Mouse (Mus musculus) neural tube, embryonic 13.5 days (tissue): ENCODE results near the gene Hmga1. TPM values are rescaled to one million over a fixed set of nuclear protein-coding genes. Genes with fewer than 3 reads are reported as not detected.

Experiments used
- ATAC-seq: fragments of 200-750 bp; cut with Nextera tagmentation; 2 replicates; pipeline ENCODE4 v1.8.0; 2017; ENCODE audit warnings: low read depth, mild to moderate bottlenecking, moderate TSS enrichment, moderate library complexity
- H3K27ac ChIP-seq: fragments of 300-500 bp; sonication (generic); replicated peaks from 2 replicates; pipeline ENCODE4 v1.5.1; 2015; ENCODE audit warnings: moderate library complexity, mild to moderate bottlenecking, inconsistent platforms
- H3K27me3 ChIP-seq: fragments of 300-500 bp; sonication (generic); 2 replicates; pipeline ENCODE4 v1.6.1; 2015; ENCODE audit warnings: mild to moderate bottlenecking, inconsistent platforms
- H3K36me3 ChIP-seq: fragments of 300-500 bp; sonication (generic); 2 replicates; pipeline ENCODE4 v1.6.1; 2015; ENCODE audit warnings: mild to moderate bottlenecking, inconsistent platforms
- H3K4me1 ChIP-seq: fragments of 300-500 bp; sonication (generic); replicated peaks from 2 replicates; pipeline ENCODE4 v1.6.1; 2015; ENCODE audit warnings: inconsistent platforms
- H3K4me2 ChIP-seq: fragments of 300-500 bp; sonication (generic); 2 replicates; pipeline ENCODE4 v1.6.1; 2015; ENCODE audit warnings: inconsistent platforms, mild to moderate bottlenecking, moderate library complexity
- H3K4me3 ChIP-seq: fragments of 300-500 bp; sonication (generic); 2 replicates; pipeline ENCODE4 v1.5.1; 2015; ENCODE audit warnings: mild to moderate bottlenecking, inconsistent platforms
- H3K9ac ChIP-seq: fragments of 300-500 bp; sonication (generic); 2 replicates; pipeline ENCODE4 v1.6.1; 2015; ENCODE audit warnings: moderate library complexity, mild to moderate bottlenecking, inconsistent platforms
- H3K9me3 ChIP-seq: fragments of 300-500 bp; sonication (generic); 2 replicates; pipeline ENCODE4 v1.6.1; 2016; ENCODE audit warnings: inconsistent platforms
- WGBS: fragments of 180-500 bp; shearing (Covaris S2); methylation state at CpG from one replicate; pipeline ENCODE4 v1.1.7; 2015; 5-methylcytosine and 5-hydroxymethylcytosine counted together
- polyA plus RNA-seq: library from polyadenylated mRNA; unstranded; fragments of >200 nt; fragmentation: Nextera tagmentation; extraction: Ambion mirVana; gene quantifications from 2 replicates; pipeline ENCODE4 v1.2.1, GENCODE M21; 2015

The Hmga1 gene
- polyA plus RNA-seq, 1 experiment from 2014 or later, result 121 TPM

DNA sequence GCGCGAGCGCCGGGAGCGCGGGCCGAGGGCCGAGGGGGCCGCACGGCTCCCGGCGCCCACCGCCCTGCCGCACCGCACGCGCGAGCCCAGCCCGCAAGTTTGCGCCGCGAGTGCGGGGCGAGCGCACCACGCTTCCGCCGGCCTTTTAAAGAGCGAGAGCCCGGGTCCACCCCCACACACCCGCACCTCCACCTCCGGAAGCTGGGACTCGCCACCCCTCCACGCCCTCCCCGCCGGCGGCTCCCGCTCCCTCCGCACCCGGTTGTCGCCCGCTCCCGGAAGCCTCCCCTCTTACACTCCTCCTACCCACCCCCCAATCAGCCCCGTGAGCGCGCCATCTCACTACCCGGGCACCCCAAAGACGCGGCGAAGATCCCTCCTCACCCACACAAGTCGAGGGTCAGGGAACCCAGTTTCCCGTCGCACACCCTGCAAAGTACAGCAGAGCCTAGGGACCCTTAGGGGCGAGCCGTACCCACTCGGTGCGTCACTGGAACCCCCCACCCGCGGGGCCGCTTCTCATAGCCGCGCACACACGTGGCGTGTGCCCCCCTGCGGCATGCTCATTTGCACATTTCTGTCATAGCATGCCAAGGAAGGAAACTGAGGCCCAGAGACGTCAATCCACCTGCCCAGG lies 42.9 kb upstream of the Hmga1 start:
- ATAC-seq, result peak; percentile 40; the same call in 1 of the 2 replicates
- Histone ChIP-seq H3K36me3 (no peaks in the 10 kb centered on the region), H3K4me2 (peak overlapping the region; percentile 93), H3K4me1 (peaks cover 42% of the 10 kb centered on the region), H3K9me3 (no peaks in the 10 kb centered on the region), H3K27ac (0 out of 2 replicates have a peak overlapping the region, but pooled peaks have one; percentile 13), H3K4me3 (peak overlapping the region; percentile 59), H3K9ac (peak overlapping the region; percentile 83), H3K27me3 (peaks cover 70% of the 10 kb centered on the region)
- WGBS, result 1% methylated on average over 49 of the region's 66 CpGs

GRCm38 (mm10) chr17:27513916-27514762 lies 42.2 kb upstream of the Hmga1 start:
- Histone ChIP-seq H3K27me3 (peaks cover 69% of the 10 kb centered on the region), H3K4me1 (peaks cover 48% of the 10 kb centered on the region), H3K27ac (no peak overlapping the region), H3K36me3 (no peaks in the 10 kb centered on the region), H3K4me2 (peak overlapping the region; percentile 93), H3K9me3 (no peaks in the 10 kb centered on the region), H3K9ac (peak overlapping the region; percentile 83; the same call in 1 of the 2 replicates), H3K4me3 (peak overlapping the region; percentile 59)
- peak; percentile 44 for ATAC-seq
- 32% methylated on average over 27 of the region's 27 CpGs for WGBS

DNA sequence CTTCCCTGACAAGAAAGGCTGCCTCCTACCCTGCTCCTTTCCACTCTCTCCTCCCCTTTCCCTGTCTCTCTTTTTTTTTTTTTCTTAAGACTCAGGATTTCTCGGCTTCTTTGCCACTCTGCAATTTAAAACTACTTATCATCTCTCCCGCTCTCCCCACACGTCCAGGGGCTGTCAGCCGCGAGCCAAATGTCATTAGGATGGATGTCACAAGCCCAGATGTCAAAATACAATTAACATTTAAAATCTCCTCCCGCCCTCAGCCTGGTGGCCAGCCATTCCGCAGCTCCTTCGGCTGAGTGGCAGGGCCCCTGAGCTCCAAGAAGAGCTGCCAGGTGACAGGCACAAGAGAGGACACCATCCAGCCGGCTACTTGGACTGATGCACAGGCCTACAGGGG lies 38.0 kb upstream of the Hmga1 start:
- Histone ChIP-seq H3K27ac (no peak overlapping the region), H3K4me1 (peaks cover 34% of the 10 kb centered on the region), H3K9me3 (no peaks in the 10 kb centered on the region), H3K4me3 (no peak overlapping the region), H3K27me3 (peaks cover 66% of the 10 kb centered on the region), H3K4me2 (no peak overlapping the region), H3K9ac (no peak overlapping the region), H3K36me3 (no peaks in the 10 kb centered on the region)
- WGBS, result 23% methylated on average over 9 of the region's 9 CpGs
- no peak for ATAC-seq

DNA sequence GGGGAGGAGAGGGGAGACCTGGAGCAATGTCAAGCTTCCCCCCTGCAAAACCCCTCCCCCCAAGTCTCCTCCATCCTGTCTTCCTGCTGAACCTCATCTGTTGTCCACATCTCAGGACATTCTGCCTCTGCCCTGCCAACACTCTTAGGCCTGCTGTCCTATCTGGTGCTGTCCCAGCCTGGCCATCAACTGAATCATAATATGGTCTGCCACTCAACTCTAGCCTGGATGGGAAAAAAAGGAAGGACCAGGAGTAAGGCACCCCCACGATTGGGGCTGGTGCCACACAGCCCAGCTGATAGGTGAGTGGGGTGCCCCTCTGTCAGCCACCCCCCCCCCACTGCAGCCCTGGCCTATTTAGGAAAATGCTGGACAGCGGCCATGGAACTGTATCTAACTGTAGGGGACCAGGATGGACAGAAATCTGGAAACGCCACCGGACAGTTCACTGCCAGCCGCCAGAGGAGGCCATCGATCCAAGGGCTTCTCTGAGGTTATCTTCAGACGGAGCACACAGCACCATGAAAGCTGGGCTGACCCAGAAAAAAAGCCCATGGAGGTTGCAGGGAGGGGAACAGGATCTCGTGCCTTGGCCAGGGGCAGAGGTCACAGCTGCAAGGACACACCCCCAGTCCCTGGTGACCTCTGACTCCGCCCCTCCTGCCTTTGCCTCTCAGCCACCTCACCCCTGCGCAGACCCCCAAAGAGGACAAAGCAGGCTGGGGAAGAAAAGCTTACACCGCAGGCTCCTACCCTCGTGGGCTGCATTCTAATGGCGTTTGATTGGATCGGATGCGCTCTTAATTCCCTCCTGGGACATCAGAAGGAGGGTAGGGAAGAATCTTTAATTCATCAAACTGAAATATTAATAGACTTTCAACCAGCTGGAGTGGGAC lies 37.3 kb upstream of the Hmga1 start:
- WGBS, result 32% methylated on average over 15 of the region's 15 CpGs
- Histone ChIP-seq H3K27me3 (peaks cover 61% of the 10 kb centered on the region), H3K4me2 (no peak overlapping the region), H3K36me3 (no peaks in the 10 kb centered on the region), H3K9ac (0 out of 2 replicates have a peak overlapping the region, but pooled peaks have one; percentile 1), H3K9me3 (no peaks in the 10 kb centered on the region), H3K27ac (no peak overlapping the region), H3K4me3 (no peak overlapping the region), H3K4me1 (peaks cover 28% of the 10 kb centered on the region)
- no peak for ATAC-seq

DNA sequence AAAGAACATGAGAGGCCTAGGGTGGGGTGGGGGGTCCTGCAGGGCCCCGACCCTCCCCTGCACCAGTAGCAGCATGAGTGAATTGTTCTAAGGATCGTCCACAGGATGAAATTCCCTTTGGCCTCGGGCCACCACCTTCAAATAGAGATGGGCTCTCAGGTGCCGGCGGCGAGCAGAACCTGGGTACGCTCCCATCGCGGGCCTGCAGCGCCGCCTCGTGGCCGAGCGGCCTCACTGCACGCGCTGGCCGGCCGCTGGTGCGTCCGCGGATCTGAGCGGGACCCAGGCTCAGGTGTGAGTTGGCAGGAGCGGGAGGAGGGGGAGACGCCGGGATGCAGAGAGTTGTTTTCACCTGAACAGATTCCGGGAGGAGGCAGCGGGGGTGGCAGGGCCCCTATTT lies 35.7 kb upstream of the Hmga1 start:
- Histone ChIP-seq H3K9ac (no peak overlapping the region), H3K36me3 (no peaks in the 10 kb centered on the region), H3K4me1 (peaks cover 27% of the 10 kb centered on the region), H3K9me3 (no peaks in the 10 kb centered on the region), H3K27me3 (peaks cover 47% of the 10 kb centered on the region), H3K4me2 (peak overlapping the region; percentile 45), H3K27ac (no peak overlapping the region), H3K4me3 (no peak overlapping the region)
- WGBS, result under 1% methylated on average over 27 of the region's 27 CpGs
- 0 out of 2 replicates have a peak, but pooled peaks have one; percentile 51 for ATAC-seq

GRCm38 (mm10) chr17:27521303-27521702 lies 35.0 kb upstream of the Hmga1 start, which contains the start of gene Grm4:
Gene Grm4, minus strand, starts transcription at chr17:27521403.
- Histone ChIP-seq H3K4me1 (peaks cover 27% of the 10 kb centered on the region), H3K36me3 (no peaks in the 10 kb centered on the region), H3K27me3 (peaks cover 41% of the 10 kb centered on the region), H3K9me3 (no peaks in the 10 kb centered on the region), H3K4me2 (peak within 1 kb of the TSS; percentile 45), H3K9ac (no peak within 1 kb of the TSS), H3K4me3 (no peak within 1 kb of the TSS), H3K27ac (no peak within 1 kb of the TSS)
- WGBS, result 75% methylated on average over 5 of the region's 5 CpGs
- no peak for ATAC-seq

DNA sequence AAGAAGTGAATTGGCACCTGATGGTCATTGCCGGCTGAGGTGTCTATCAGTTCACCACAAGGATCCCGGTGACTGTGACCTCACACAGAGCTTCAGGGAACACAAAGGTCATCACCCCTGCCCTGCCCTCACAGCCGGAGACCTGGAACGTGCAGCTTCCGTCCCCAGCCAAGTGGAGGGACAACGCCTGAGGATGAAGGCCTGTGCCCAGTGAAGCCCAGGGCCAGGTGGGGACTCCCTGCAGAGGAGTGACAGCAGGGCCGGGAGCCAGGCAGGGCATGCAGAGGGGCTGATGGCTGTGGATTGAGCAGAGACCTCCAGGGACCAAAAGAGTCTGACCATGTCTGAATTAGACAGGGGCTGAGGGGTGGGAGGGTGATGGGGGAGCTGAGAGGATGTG lies 33.2 kb upstream of the Hmga1 start:
- no peaks in the 10 kb centered on the region for H3K36me3 ChIP-seq
- peaks cover 33% of the 10 kb centered on the region for H3K27me3 ChIP-seq
- no peak overlapping the region for H3K27ac ChIP-seq
- no peak overlapping the region for H3K9ac ChIP-seq
- 53% methylated on average over 7 of the region's 7 CpGs for WGBS
- ATAC-seq, result no peak
- H3K9me3 ChIP-seq, result no peaks in the 10 kb centered on the region
- peaks cover 25% of the 10 kb centered on the region for H3K4me1 ChIP-seq
- no peak overlapping the region for H3K4me2 ChIP-seq
- H3K4me3 ChIP-seq, result no peak overlapping the region

GRCm38 (mm10) chr17:27527188-27527587 lies 29.1 kb upstream of the Hmga1 start:
- peaks cover 4% of the 10 kb centered on the region for H3K27me3 ChIP-seq
- no peak overlapping the region for H3K4me3 ChIP-seq
- H3K36me3 ChIP-seq, result no peaks in the 10 kb centered on the region
- no peak overlapping the region for H3K9ac ChIP-seq
- H3K9me3 ChIP-seq, result no peaks in the 10 kb centered on the region
- WGBS, result 75% methylated on average over 6 of the region's 6 CpGs
- no peak overlapping the region for H3K4me2 ChIP-seq
- no peak overlapping the region for H3K27ac ChIP-seq
- no peaks in the 10 kb centered on the region for H3K4me1 ChIP-seq
- ATAC-seq, result no peak

DNA sequence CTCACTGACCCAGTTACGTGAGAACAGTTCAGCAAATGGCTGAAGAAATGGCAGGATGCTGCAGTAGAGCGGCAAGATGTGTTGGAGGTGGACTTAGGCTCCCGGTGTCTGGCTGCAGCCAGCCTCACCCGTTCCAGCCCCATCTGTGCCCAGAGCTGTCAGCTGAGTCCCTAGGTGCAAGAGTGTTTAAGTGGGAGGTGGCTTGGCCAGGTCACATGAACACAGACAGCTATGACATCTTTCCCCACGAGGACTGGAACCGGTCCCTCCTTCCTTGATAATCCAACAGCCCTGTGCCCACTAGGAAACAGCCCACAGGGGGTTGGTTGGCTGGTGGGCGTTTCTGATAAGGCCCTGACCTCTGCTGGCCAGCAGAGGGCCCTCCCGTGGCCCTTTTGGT lies 28.3 kb upstream of the Hmga1 start:
- no peak overlapping the region for H3K9ac ChIP-seq
- no peak for ATAC-seq
- no peak overlapping the region for H3K27ac ChIP-seq
- no peaks in the 10 kb centered on the region for H3K27me3 ChIP-seq
- 47% methylated on average over 8 of the region's 8 CpGs for WGBS
- H3K9me3 ChIP-seq, result no peaks in the 10 kb centered on the region
- H3K4me2 ChIP-seq, result no peak overlapping the region
- no peaks in the 10 kb centered on the region for H3K36me3 ChIP-seq
- H3K4me3 ChIP-seq, result no peak overlapping the region
- H3K4me1 ChIP-seq, result no peaks in the 10 kb centered on the region

DNA sequence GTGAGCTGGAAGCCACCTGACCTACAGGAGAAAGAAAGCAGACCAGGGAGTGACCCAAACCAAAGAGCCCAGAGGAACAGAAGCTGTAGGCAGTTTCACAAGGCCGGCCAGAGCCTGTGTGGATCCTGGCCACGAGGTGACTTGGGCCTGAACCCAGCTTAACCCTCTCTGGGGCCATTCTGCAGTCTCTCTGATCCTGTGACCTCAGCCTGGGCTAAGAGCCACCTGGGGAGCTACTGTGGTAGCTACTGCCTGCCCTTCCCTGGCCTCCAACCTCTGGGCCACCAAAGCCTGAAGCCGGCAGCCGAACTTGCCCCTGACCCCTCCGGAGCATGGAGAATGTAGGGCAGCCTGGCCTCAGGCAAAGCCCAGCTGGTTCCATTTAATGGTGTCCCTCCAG lies 27.5 kb upstream of the Hmga1 start:
- no peaks in the 10 kb centered on the region for H3K4me1 ChIP-seq
- H3K4me2 ChIP-seq, result no peak overlapping the region
- no peak overlapping the region for H3K27ac ChIP-seq
- no peak for ATAC-seq
- no peaks in the 10 kb centered on the region for H3K9me3 ChIP-seq
- H3K36me3 ChIP-seq, result no peaks in the 10 kb centered on the region
- H3K27me3 ChIP-seq, result no peaks in the 10 kb centered on the region
- WGBS, result 75% methylated on average over 5 of the region's 5 CpGs
- no peak overlapping the region for H3K9ac ChIP-seq
- no peak overlapping the region for H3K4me3 ChIP-seq

- Histone ChIP-seq H3K4me2 (no peak overlapping the region), H3K9ac (no peak overlapping the region), H3K9me3 (no peaks in the 10 kb centered on the region), H3K4me1 (peaks cover 3% of the 10 kb centered on the region; the same call in 1 of the 2 replicates), H3K36me3 (no peaks in the 10 kb centered on the region), H3K27me3 (no peaks in the 10 kb centered on the region), H3K27ac (no peak overlapping the region), H3K4me3 (no peak overlapping the region)
- 90% methylated on average over 8 of the region's 8 CpGs for WGBS
- no peak for ATAC-seq
Observed at GRCm38 (mm10) chr17:27532095-27532494, 24.2 kb upstream of the Hmga1 start.
